Mouse (Mus musculus) C2C12 (cell line): ENCODE measurements around the gene Radil.

Experiments used
- CTCF ChIP-seq: IDR thresholded peaks from one replicate; pipeline ENCODE4 v1.5.1; 2011; ENCODE audit not compliant: control insufficient read depth, insufficient read depth, insufficient read length
- FOSL1 ChIP-seq: IDR thresholded peaks from one replicate; pipeline ENCODE4 v1.8.0; 2011; ENCODE audit warnings: mild to moderate bottlenecking, low read length; ENCODE audit not compliant: poor library complexity, insufficient read depth, severe bottlenecking
- MAX ChIP-seq: IDR thresholded peaks from one replicate; pipeline ENCODE4 v1.6.1; 2011; ENCODE audit warnings: mild to moderate bottlenecking, control low read depth
- MYOD1 ChIP-seq: IDR thresholded peaks from one replicate; pipeline ENCODE4 v1.6.1; 2011; ENCODE audit warnings: low read depth; ENCODE audit not compliant: control insufficient read depth, insufficient read length
- MYOG ChIP-seq: IDR thresholded peaks from one replicate; pipeline ENCODE4 v1.6.1; 2011; ENCODE audit not compliant: control insufficient read depth, insufficient read length; ENCODE audit errors: extremely low read depth
- USF1 ChIP-seq: IDR thresholded peaks from one replicate; pipeline ENCODE4 v1.6.1; 2011; ENCODE audit warnings: low read depth, mild to moderate bottlenecking, control low read depth, moderate library complexity

DNA sequence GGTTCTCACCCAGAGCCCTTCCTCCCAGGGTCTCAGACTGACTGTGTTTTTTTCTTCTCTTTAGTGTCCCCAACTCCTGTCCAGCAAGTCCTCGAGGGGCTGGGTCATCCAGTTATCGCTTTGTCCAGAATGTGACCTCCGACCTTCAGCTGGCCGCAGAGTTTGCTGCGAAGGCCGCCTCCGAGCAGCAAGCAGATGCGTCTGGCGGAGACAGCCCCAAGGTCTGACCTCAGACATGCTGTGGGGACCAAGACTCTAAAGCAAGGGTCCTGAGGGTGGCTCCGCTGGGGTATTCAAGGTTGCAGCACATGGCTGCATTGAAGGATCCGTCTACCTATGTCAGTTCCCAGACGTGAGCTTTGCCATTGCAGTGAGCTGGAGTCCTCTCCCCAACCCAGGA is 102.3 kb downstream of the Radil start:
- TF ChIP-seq CTCF (no peak), FOSL1 (no peak), MAX (no peak), USF1 (no peak), MYOG (no peak), MYOD1 (no peak)
